In the genomic region with DNA sequence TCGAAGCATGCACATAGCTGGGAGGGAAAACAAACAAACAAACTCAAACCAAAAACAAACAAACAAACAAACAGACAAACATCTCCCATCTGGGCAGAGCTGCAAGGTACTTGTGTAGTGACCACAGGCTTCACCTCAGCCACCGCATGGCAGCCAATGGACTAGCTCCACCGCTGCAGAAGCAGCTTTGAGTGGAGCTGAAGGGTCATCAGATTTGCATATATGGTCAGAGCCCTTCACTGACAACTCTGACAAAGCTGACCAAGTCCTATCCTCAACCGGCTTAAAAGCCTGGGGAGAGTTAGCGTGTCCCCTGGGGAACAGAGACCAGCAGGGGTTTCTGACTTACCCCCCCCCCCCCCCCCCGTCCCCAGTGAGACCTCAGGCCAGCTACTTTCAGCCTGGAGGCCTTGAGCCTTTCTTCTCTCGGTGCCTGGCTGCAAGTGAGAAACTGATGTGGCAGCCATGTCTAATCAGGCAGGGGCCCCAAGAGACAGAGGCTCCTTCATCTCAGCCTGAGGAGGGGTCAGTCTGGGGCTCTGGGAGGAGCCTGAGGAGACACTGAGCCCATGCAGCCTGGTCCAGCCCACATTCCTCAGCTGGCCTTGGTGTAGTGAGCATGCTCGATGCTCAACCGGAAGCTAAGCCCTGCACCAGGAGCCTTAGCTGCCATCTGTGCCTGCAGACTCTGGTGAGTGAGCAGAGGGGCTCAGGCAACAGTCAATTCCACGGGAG, we compare ENCODE assay signal across 8 mouse cellular contexts. TPM values are rescaled to one million over a fixed set of nuclear protein-coding genes. Genes with fewer than 3 reads are reported as not detected.
DNase-seq lines count a peak whose midpoint lies in the region; ATAC-seq and TF ChIP-seq lines count a peak whose summit lies in the region.

No protein-coding gene starts in this region.

- WGBS in heart, postnatal 0 days = 38% methylated on average over 10 of the region's 10 CpGs

- H3K4me1 ChIP-seq in heart, postnatal 0 days (ENCODE audit: control insufficient read depth, insufficient read depth) = no peaks in the 10 kb centered on the region; the same call in none of the 2 replicates

- H3K36me3 ChIP-seq in heart, postnatal 0 days (replicated peaks; ENCODE audit: control insufficient read depth, insufficient read depth, low read length) = no peaks in the 10 kb centered on the region

- ATAC-seq in heart, postnatal 0 days (ENCODE audit: insufficient read depth, low read depth) = 0 out of 2 replicates have a peak, but pooled peaks have one; percentile 51

- TF ChIP-seq CTCF in heart, postnatal 0 days (IDR thresholded peaks at IDR 0.05; ENCODE audit: low read depth) = no peak

- no peak overlapping the region for H3K4me2 ChIP-seq in heart, postnatal 0 days (ENCODE audit: low read depth, low read length)

- H3K4me3 ChIP-seq in heart, postnatal 0 days (ENCODE audit: low read depth, low read length) = no peak overlapping the region

- no peaks in the 10 kb centered on the region for H3K9me3 ChIP-seq in heart, postnatal 0 days (replicated peaks; ENCODE audit: control insufficient read depth, low read length)

- no peak overlapping the region for H3K9ac ChIP-seq in heart, postnatal 0 days (replicated peaks; ENCODE audit: low read depth, low read length)

- H3K27me3 ChIP-seq in heart, postnatal 0 days (ENCODE audit: control insufficient read depth, insufficient read depth, low read length) = no peaks in the 10 kb centered on the region

- peak; percentile 10 for DNase-seq in urinary bladder, adult 2 months (ENCODE audit: low spot score)
- no peak for DNase-seq in urinary bladder, postnatal 10 days (ENCODE audit: low spot score)
- DNase-seq in heart, postnatal 0 days (ENCODE audit: low spot score) = no peak
- DNase-seq in lung, postnatal 4 days = peak; percentile 26 to 59
- DNase-seq in yolk sac, embryonic 10.5 days (ENCODE audit: low spot score) = peak; percentile 42
- DNase-seq in cerebellum, adult 18-20 months = no peak
- DNase-seq in right cerebral cortex, postnatal 4 days = no peak
- no peak for DNase-seq in ovary, postnatal 10 days (ENCODE audit: low spot score)

- no peak overlapping the region for H3K27ac ChIP-seq in heart, postnatal 0 days (ENCODE audit: low read depth)

- no peak for TF ChIP-seq EP300 in heart, postnatal 0 days (IDR thresholded peaks at IDR 0.05; ENCODE audit: low read depth)

RNA-seq across cellular contexts. Expression of gene Pja1, which starts 12.4 kb away (rescaled TPM):
- polyA plus RNA-seq in urinary bladder, adult 2 months (2012; rRNA removed) = 67.9 and 70.6 TPM in 2 replicates
- 29.1 and 49.7 TPM in 2 replicates for total RNA-seq in heart, postnatal 0 days (2014; rRNA removed; ENCODE audit: low replicate concordance)
- polyA plus RNA-seq in heart, postnatal 0 days (2015; fragmentation: Nextera tagmentation; extraction: Ambion mirVana) = 71.3 and 72.1 TPM in 2 replicates

Comparison
In these comparisons a context has a peak if more than half of its experiments do, and no peak if none do; other contexts are left out.
1. DNase-seq: peak in urinary bladder, adult 2 months (single experiment), lung, postnatal 4 days (2 of 2) and yolk sac, embryonic 10.5 days (single experiment); none in urinary bladder, postnatal 10 days (single experiment), heart, postnatal 0 days (single experiment), cerebellum, adult 18-20 months (0 of 2), right cerebral cortex, postnatal 4 days (single experiment) and ovary, postnatal 10 days (single experiment).